Mouse (Mus musculus): Measurements from ENCODE around the gene Kif5c. TPM values are rescaled to one million over a fixed set of nuclear protein-coding genes. Genes with fewer than 3 reads are reported as not detected.
A peak's percentile ranks its signal among the peaks of the same experiment; 100 is the strongest.

Kif5c gene
- polyA plus RNA-seq, 1 experiment = 279 TPM

- DNase-seq (ENCODE audit: extremely low spot score in 1 of 2, low spot score in 1 of 2) = no peak
These were observed 199.0 kb downstream of the Kif5c start for GRCm38 (mm10) chr2:49818126-49818525.

GRCm38 (mm10) chr2:49822312-49822711 lies 203.2 kb downstream of the Kif5c start:
- peak in 1 of 2 experiments; percentile 44 for DNase-seq (ENCODE audit: extremely low spot score in 1 of 2, low spot score in 1 of 2)

Other genes with a start within 250 kb of the Kif5c start
- 20.5 and 24.5 TPM in 2 replicates for gene Epc2, start 167.8 kb upstream of the Kif5c start, polyA plus RNA-seq (2012; rRNA removed)
- gene Lypd6b, start 168.4 kb downstream of the Kif5c start, polyA plus RNA-seq (2012; rRNA removed) = 7.5 and 8.0 TPM in 2 replicates

All from frontal cortex, adult 2 months (tissue).